Mouse (Mus musculus) v-Abl transformed pro-B cells (cell line): ENCODE data around the gene Mtg2.

Experiments
- in situ Hi-C, 2 experiments: fragments of 400-800 bp; cut with MboI; formaldehyde crosslinking; loops; one replicate each; pipeline ENCODE4 v1.15.1; 2025; ENCODE audit not compliant: unreplicated experiment in 2 of 2

The Mtg2 gene

DNA sequence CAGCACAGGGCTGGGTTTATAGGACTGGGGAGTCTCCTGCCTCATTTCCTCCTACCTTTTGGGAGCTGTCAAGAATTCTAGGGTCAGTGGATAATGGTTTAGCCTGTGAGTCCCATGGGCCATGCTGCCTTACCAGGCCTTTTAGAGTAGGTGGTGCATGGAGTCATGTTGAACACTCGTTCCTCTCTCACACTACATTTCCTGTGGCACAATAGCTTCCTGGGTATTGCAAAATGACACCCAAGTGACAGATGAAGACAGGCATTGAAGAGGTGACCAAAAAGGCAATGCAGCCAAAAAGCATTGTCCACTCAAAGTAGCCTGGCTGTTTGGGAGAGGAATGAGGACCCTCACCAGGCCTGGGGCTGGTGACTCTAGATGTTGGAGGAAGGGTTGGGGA is 57.3 kb downstream of the Mtg2 start:
- in situ Hi-C loops, result loop anchor here in 1 of 2 experiments (5.0 kb wide), 1 partner anchor 75 kb away; no protein-coding TSS in a partner anchor

DNA sequence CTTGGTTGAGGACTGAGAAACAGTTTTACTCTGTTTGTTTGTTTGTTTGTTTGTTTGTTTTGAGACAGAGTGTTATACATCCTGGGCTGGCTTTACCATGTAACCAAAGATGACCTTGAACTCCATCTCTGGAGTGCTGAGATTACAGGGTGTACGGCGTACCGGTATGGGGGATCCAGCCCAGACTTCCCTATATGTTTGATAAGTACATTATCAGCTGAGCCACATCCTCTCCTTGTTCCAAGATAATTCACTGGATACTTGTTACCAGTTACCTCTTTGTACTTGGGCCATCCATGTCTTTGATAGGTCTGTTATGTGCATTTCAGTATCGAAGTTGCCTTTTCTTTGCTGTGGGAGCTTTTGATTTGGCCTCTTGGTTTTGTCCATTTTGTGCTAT is 62.8 kb downstream of the Mtg2 start:
- in situ Hi-C loops, result no loop called here

DNA sequence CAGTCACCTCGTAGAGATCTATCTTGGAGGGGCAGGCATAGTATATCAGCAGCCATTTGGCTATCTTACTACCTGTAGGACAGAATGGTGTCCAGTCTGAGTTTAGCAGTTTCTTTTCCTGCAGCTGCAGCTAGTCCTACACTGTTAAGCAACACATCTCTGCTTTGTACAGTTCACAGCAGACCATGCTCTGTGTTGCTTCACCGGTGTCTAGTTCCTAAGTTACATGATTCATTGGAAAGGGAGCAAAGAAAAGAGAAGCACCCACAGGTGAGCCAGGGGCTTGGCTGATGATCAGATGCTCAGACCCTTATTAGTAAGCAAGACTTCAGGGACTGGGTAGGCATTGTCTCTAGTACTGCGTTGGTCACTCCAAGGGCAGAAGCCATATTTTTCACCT is 63.5 kb downstream of the Mtg2 start:
- in situ Hi-C loops, result no loop called here

DNA sequence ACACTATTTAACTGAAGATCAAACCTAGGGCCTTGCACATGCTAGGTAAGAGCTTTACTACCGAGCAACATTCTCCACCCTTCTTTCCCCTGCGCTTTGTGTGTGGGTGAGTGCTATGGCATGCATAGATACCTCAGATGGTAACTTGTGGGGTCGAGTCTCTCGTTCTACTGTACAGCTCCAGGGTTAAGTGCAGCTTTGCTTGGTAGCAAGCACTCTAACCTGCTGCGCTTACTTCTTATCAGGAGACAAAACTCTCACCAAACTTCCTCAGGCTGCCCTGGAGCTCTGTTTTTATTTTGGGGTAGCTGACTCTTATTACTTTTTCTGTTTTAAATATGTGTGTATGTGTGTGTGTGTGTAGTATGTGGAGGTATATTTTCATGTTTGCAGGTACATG is 65.0 kb downstream of the Mtg2 start:
- in situ Hi-C loops, result no loop called here
